Mouse (Mus musculus) neural tube, embryonic 10.5 days (tissue): ENCODE results near the gene Sept14.
"Not testable (repeated sequence)": the region's sequence is repeated elsewhere in the genome, so short reads cannot be mapped to it uniquely, and the experiment has no call there.

Source experiments
- DNase-seq: peaks from one replicate; pipeline ENCODE4 v3.0.0-alpha.2; 2017; ENCODE audit warnings: low spot score; ENCODE audit errors: extremely low spot score

The Sept14 gene

GRCm38 (mm10) chr5:129708412-129708811, at the start of gene Sept14:
Sept14 (minus strand) TSS chr5:129708512.
- DNase-seq, result no peak

- DNase-seq, result no peak
Observed at GRCm38 (mm10) chr5:129756886-129757285, 48.6 kb upstream of the Sept14 start.

- no peak for DNase-seq
Observed at GRCm38 (mm10) chr5:129744050-129744449, 35.7 kb upstream of the Sept14 start.

GRCm38 (mm10) chr5:129742903-129743488, 34.7 kb upstream of the Sept14 start:
- no peak for DNase-seq

GRCm38 (mm10) chr5:129740976-129741375, 32.7 kb upstream of the Sept14 start:
- DNase-seq, result peak; percentile 26

GRCm38 (mm10) chr5:129731021-129731420, 22.7 kb upstream of the Sept14 start:
- DNase-seq, result no peak

GRCm38 (mm10) chr5:129730344-129730743, 22.0 kb upstream of the Sept14 start:
- no peak for DNase-seq

- no peak for DNase-seq
Observed at GRCm38 (mm10) chr5:129729286-129729685, 21.0 kb upstream of the Sept14 start.

- DNase-seq, result no peak
Observed at GRCm38 (mm10) chr5:129726784-129727183, 18.5 kb upstream of the Sept14 start.

- DNase-seq, result no peak
Observed at GRCm38 (mm10) chr5:129725774-129726392, 17.6 kb upstream of the Sept14 start.

- DNase-seq, result peak; percentile 99
Observed at GRCm38 (mm10) chr5:129724834-129725773, 16.8 kb upstream of the Sept14 start, which contains the start of gene Nipsnap2. Nipsnap2 (plus strand) TSS chr5:129725063.

GRCm38 (mm10) chr5:129724268-129724667, 16.0 kb upstream of the Sept14 start:
- DNase-seq, result no peak

GRCm38 (mm10) chr5:129720176-129720575, 11.9 kb upstream of the Sept14 start:
- no peak for DNase-seq

- no peak for DNase-seq
Observed at GRCm38 (mm10) chr5:129717016-129717415, 8.7 kb upstream of the Sept14 start.

GRCm38 (mm10) chr5:129715326-129715861, 7.1 kb upstream of the Sept14 start, which contains the start of gene Mrps17:
Mrps17 (plus strand) TSS chr5:129715497.
- peak; percentile 90 for DNase-seq

GRCm38 (mm10) chr5:129703368-129703767, 4.9 kb downstream of the Sept14 start:
- no peak for DNase-seq

- no peak for DNase-seq
Observed at GRCm38 (mm10) chr5:129701706-129702105, 6.6 kb downstream of the Sept14 start.

- DNase-seq, result no peak
Observed at GRCm38 (mm10) chr5:129700506-129700905, 7.8 kb downstream of the Sept14 start.

- DNase-seq, result no peak
Observed at GRCm38 (mm10) chr5:129690528-129690927, 17.8 kb downstream of the Sept14 start.

- no peak for DNase-seq
Observed at GRCm38 (mm10) chr5:129687621-129688020, 20.7 kb downstream of the Sept14 start.

- not testable (repeated sequence) for DNase-seq
Observed at GRCm38 (mm10) chr5:129685141-129685540, 23.2 kb downstream of the Sept14 start.

GRCm38 (mm10) chr5:129670036-129670458, 38.3 kb downstream of the Sept14 start, which contains the start of gene Zfp11:
Zfp11 (minus strand) TSS chr5:129670099.
- peak; percentile 89 for DNase-seq
